20 mouse cellular contexts compared by ENCODE assay signal in genomic region chr15:26338343-26338742, GRCm38 (mm10). TPM values are rescaled to one million over a fixed set of nuclear protein-coding genes. Genes with fewer than 3 reads are reported as not detected.
DNase-seq lines count a peak whose midpoint lies in the region; ATAC-seq lines count a peak whose summit lies in the region.
"Had no signal": no experiment of that assay in that cellular context is flagged by ENCODE, and none has a peak within 500 bp of the region (broad histone marks: within the 10 kb centered on the region; RNA-seq: fewer than 3 reads in every experiment).

No protein-coding gene starts in this region.

- no peak for ATAC-seq in cerebellum, adult (ENCODE audit: insufficient number of reproducible peaks, low FRiP score, low TSS enrichment)
- peak; percentile 89 for ATAC-seq in frontal cortex, adult (ENCODE audit: low TSS enrichment)
- ATAC-seq: intestine, embryonic 15.5 days; midbrain, embryonic 13.5 days had no signal

- peak; percentile 24 to 25 for DNase-seq in cerebellum, postnatal 10 days
- DNase-seq in frontal cortex, postnatal 14 days (ENCODE audit: low spot score in 2 of 2) = no peak
- DNase-seq in brain, adult 2 months (ENCODE audit: low read depth, low spot score) = peak; percentile 72
- peak; percentile 15 to 47 for DNase-seq in layer of hippocampus, postnatal 14 days (ENCODE audit: low spot score in 2 of 2)
- DNase-seq in Muller cell, postnatal 12 days (ENCODE audit: inconsistent ontology term) = no peak
- DNase-seq: adrenal gland, postnatal 10 days; cerebellum, adult 9-10 months; heart, postnatal 4 days; kidney, adult 9 months; kidney, postnatal 36 days; liver; lung, postnatal 36 days; thymus, postnatal 36 days had no signal

RNA-seq across cellular contexts. Expression of gene March11, which starts 29.5 kb away (rescaled TPM):
- total RNA-seq in layer of hippocampus, postnatal 14 days (2021) = 1 to 10 TPM; 6.5 to 8.2 TPM
- total RNA-seq: gastrocnemius, adult 8-10 months; monocyte, adult 5-6 weeks; neutrophil, adult 5-6 weeks had no signal

Comparison
In these comparisons a context has a peak if more than half of its experiments do, and no peak if none do; other contexts are left out.
1. DNase-seq: peak in cerebellum, postnatal 10 days (2 of 2), brain, adult 2 months (single experiment) and layer of hippocampus, postnatal 14 days (2 of 2); none in frontal cortex, postnatal 14 days (0 of 2) and Muller cell, postnatal 12 days (single experiment).